Mouse (Mus musculus): ENCODE data around the gene Rpusd4. TPM values are rescaled to one million over a fixed set of nuclear protein-coding genes. Genes with fewer than 3 reads are reported as not detected.

Rpusd4 gene
- polyA plus RNA-seq, 1 experiment = 0.49 TPM

GRCm38 (mm10) chr9:35283415-35284069, 15.9 kb downstream of the Rpusd4 start:
- Histone ChIP-seq H3K36me3 (replicated peaks; ENCODE audit: low read length) (no peaks in the 10 kb centered on the region), H3K4me3 (replicated peaks) (no peak overlapping the region), H3K27me3 (replicated peaks) (peaks cover 13% of the 10 kb centered on the region), H3K4me1 (no peaks in the 10 kb centered on the region), H3K9me3 (peaks cover 5% of the 10 kb centered on the region)
- TF ChIP-seq FLI1 (IDR thresholded peaks at IDR 0.05; ENCODE audit: low read length) (no peak), GATA1 (IDR thresholded peaks at IDR 0.05; ENCODE audit: borderline replicate concordance, low read length) (no peak)

GRCm38 (mm10) chr9:35284351-35284750, 16.7 kb downstream of the Rpusd4 start:
- Histone ChIP-seq H3K4me3 (replicated peaks) (no peak overlapping the region), H3K27me3 (replicated peaks) (peaks cover 16% of the 10 kb centered on the region), H3K9me3 (peaks cover 5% of the 10 kb centered on the region), H3K4me1 (no peaks in the 10 kb centered on the region), H3K36me3 (replicated peaks; ENCODE audit: low read length) (no peaks in the 10 kb centered on the region)
- TF ChIP-seq GATA1 (IDR thresholded peaks at IDR 0.05; ENCODE audit: borderline replicate concordance, low read length) = no peak
- no peak for TF ChIP-seq FLI1 (IDR thresholded peaks at IDR 0.05; ENCODE audit: low read length)

GRCm38 (mm10) chr9:35286351-35286750, 18.7 kb downstream of the Rpusd4 start:
- Histone ChIP-seq H3K27me3 (replicated peaks) (peaks cover 16% of the 10 kb centered on the region), H3K36me3 (replicated peaks; ENCODE audit: low read length) (no peaks in the 10 kb centered on the region), H3K4me1 (no peaks in the 10 kb centered on the region), H3K4me3 (replicated peaks) (no peak overlapping the region), H3K9me3 (peaks cover 5% of the 10 kb centered on the region)
- TF ChIP-seq GATA1 (IDR thresholded peaks at IDR 0.05; ENCODE audit: borderline replicate concordance, low read length) = no peak
- TF ChIP-seq FLI1 (IDR thresholded peaks at IDR 0.05; ENCODE audit: low read length) = no peak

- TF ChIP-seq FLI1 (IDR thresholded peaks at IDR 0.05; ENCODE audit: low read length) = no peak
- no peak for TF ChIP-seq GATA1 (IDR thresholded peaks at IDR 0.05; ENCODE audit: borderline replicate concordance, low read length)
- peaks cover 16% of the 10 kb centered on the region for H3K27me3 ChIP-seq (replicated peaks)
- no peaks in the 10 kb centered on the region for H3K9me3 ChIP-seq
- H3K4me3 ChIP-seq (replicated peaks) = no peak overlapping the region
- H3K36me3 ChIP-seq (replicated peaks; ENCODE audit: low read length) = no peaks in the 10 kb centered on the region
- H3K4me1 ChIP-seq = no peaks in the 10 kb centered on the region
Observed at GRCm38 (mm10) chr9:35289992-35290391, 22.3 kb downstream of the Rpusd4 start.

- TF ChIP-seq GATA1 (IDR thresholded peaks at IDR 0.05; ENCODE audit: borderline replicate concordance, low read length) (no peak), FLI1 (IDR thresholded peaks at IDR 0.05; ENCODE audit: low read length) (no peak)
- peaks cover 16% of the 10 kb centered on the region for H3K27me3 ChIP-seq (replicated peaks)
- no peaks in the 10 kb centered on the region for H3K36me3 ChIP-seq (replicated peaks; ENCODE audit: low read length)
- no peaks in the 10 kb centered on the region for H3K9me3 ChIP-seq
- no peak overlapping the region for H3K4me3 ChIP-seq (replicated peaks)
- no peaks in the 10 kb centered on the region for H3K4me1 ChIP-seq
Observed at GRCm38 (mm10) chr9:35290417-35290816, 22.8 kb downstream of the Rpusd4 start.

GRCm38 (mm10) chr9:35290916-35291315, 23.3 kb downstream of the Rpusd4 start:
- Histone ChIP-seq H3K4me1 (no peaks in the 10 kb centered on the region), H3K9me3 (peaks cover 2% of the 10 kb centered on the region; the same call in 1 of the 2 replicates), H3K4me3 (replicated peaks) (no peak overlapping the region), H3K36me3 (replicated peaks; ENCODE audit: low read length) (no peaks in the 10 kb centered on the region), H3K27me3 (replicated peaks) (peaks cover 16% of the 10 kb centered on the region)
- TF ChIP-seq FLI1 (IDR thresholded peaks at IDR 0.05; ENCODE audit: low read length) (no peak), GATA1 (IDR thresholded peaks at IDR 0.05; ENCODE audit: borderline replicate concordance, low read length) (no peak)

- H3K36me3 ChIP-seq (replicated peaks; ENCODE audit: low read length) = no peaks in the 10 kb centered on the region
- H3K4me3 ChIP-seq (replicated peaks) = no peak overlapping the region
- H3K4me1 ChIP-seq = no peaks in the 10 kb centered on the region
- H3K27me3 ChIP-seq (replicated peaks) = peaks cover 6% of the 10 kb centered on the region
- no peak for TF ChIP-seq FLI1 (IDR thresholded peaks at IDR 0.05; ENCODE audit: low read length)
- TF ChIP-seq GATA1 (IDR thresholded peaks at IDR 0.05; ENCODE audit: borderline replicate concordance, low read length) = no peak
- H3K9me3 ChIP-seq = peaks cover 6% of the 10 kb centered on the region
Observed at GRCm38 (mm10) chr9:35293465-35293864, 25.8 kb downstream of the Rpusd4 start.

- H3K4me1 ChIP-seq = no peaks in the 10 kb centered on the region
- H3K9me3 ChIP-seq = peaks cover 6% of the 10 kb centered on the region
- TF ChIP-seq GATA1 (IDR thresholded peaks at IDR 0.05; ENCODE audit: borderline replicate concordance, low read length) = no peak
- no peak for TF ChIP-seq FLI1 (IDR thresholded peaks at IDR 0.05; ENCODE audit: low read length)
- H3K36me3 ChIP-seq (replicated peaks; ENCODE audit: low read length) = no peaks in the 10 kb centered on the region
- no peaks in the 10 kb centered on the region for H3K27me3 ChIP-seq (replicated peaks)
- H3K4me3 ChIP-seq (replicated peaks) = no peak overlapping the region
Observed at GRCm38 (mm10) chr9:35297791-35298190, 30.1 kb downstream of the Rpusd4 start.

GRCm38 (mm10) chr9:35302172-35302571, 34.5 kb downstream of the Rpusd4 start:
- Histone ChIP-seq H3K27me3 (replicated peaks) (no peaks in the 10 kb centered on the region), H3K4me3 (replicated peaks) (no peak overlapping the region), H3K4me1 (no peaks in the 10 kb centered on the region), H3K36me3 (replicated peaks; ENCODE audit: low read length) (no peaks in the 10 kb centered on the region), H3K9me3 (no peaks in the 10 kb centered on the region)
- no peak for TF ChIP-seq FLI1 (IDR thresholded peaks at IDR 0.05; ENCODE audit: low read length)
- TF ChIP-seq GATA1 (IDR thresholded peaks at IDR 0.05; ENCODE audit: borderline replicate concordance, low read length) = no peak

GRCm38 (mm10) chr9:35307461-35307860, 39.8 kb downstream of the Rpusd4 start:
- Histone ChIP-seq H3K36me3 (replicated peaks; ENCODE audit: low read length) (no peaks in the 10 kb centered on the region), H3K9me3 (no peaks in the 10 kb centered on the region), H3K27me3 (replicated peaks) (no peaks in the 10 kb centered on the region), H3K4me1 (no peaks in the 10 kb centered on the region), H3K4me3 (replicated peaks) (no peak overlapping the region)
- TF ChIP-seq GATA1 (IDR thresholded peaks at IDR 0.05; ENCODE audit: borderline replicate concordance, low read length) = no peak
- TF ChIP-seq FLI1 (IDR thresholded peaks at IDR 0.05; ENCODE audit: low read length) = no peak

Measured in megakaryocyte, embryonic 14.5 days (primary cell).